Mouse (Mus musculus) monocyte, adult 5-6 weeks (primary cell): ENCODE data around the gene Oscp1. TPM values are rescaled to one million over a fixed set of nuclear protein-coding genes. Genes with fewer than 3 reads are reported as not detected.
A peak's percentile ranks its signal among the peaks of the same experiment; 100 is the strongest.
"Not testable (repeated sequence)": the region's sequence is repeated elsewhere in the genome, so short reads cannot be mapped to it uniquely, and the experiment has no call there.

ENCODE experiments used
- ATAC-seq: fragments of 153-309, 156-312 bp; replicated peaks from 2 replicates; pipeline ENCODE4 v1.8.0; 2017; ENCODE audit warnings: mild to moderate bottlenecking; ENCODE audit not compliant: low TSS enrichment, insufficient number of reproducible peaks, severe bottlenecking, poor library complexity, low FRiP score
- total RNA-seq: library from RNA; stranded (forward); fragments of 200-1000, 200-491, 200-594 nt; gene quantifications from 3 replicates; pipeline ENCODE4 v1.2.3, GENCODE M21; 2017

Oscp1 gene
- total RNA-seq, 1 experiment from 2014 or later: 0.19 TPM

- ATAC-seq: no peak
Observed at GRCm38 (mm10) chr4:126077833-126078232, 19.5 kb downstream of the Oscp1 start.

DNA sequence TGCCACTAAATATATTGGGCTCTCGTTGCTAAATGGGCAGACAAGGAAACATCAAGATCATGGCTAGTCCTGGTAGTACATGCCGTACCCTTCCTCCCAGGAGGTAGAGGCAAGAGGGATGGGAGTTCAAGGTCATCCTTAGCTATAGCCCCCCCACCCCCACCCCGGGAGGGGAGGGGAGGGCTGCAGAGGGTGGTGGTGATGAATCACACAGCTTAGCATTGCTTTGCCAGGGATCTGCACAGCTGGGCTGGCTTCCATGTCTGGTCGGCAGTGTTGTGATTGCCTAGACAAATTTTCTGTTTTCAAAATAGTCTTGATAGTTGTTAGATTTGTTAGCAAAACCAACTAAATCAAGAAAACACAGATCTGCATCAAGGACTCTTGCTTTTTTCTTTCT is 20.9 kb downstream of the Oscp1 start:
- ATAC-seq: no peak

GRCm38 (mm10) chr4:126081601-126082000 is 23.2 kb downstream of the Oscp1 start:
- ATAC-seq: no peak

DNA sequence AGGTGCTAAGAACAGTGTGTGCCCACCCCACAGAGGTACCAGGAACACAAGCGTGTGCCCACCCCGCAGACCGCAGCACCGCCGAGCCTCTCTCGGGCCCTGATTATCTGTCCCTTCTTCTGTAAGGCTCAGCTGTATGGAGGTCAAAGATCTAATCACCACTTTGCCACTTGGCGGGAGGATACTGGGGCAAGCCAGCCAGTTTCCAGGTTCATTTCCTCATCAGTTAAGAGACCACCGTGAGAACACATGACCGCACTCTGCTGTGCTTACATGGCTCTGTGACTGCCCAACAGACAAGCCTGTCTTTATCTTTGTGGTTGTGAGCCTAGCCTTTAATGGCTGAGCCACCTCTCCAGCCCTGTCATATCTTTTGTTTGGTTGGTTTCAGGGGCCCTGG is 24.7 kb downstream of the Oscp1 start:
- no peak for ATAC-seq

- no peak for ATAC-seq
Observed at GRCm38 (mm10) chr4:126084382-126084781, 26.0 kb downstream of the Oscp1 start.

GRCm38 (mm10) chr4:126085996-126086576 is 27.7 kb downstream of the Oscp1 start:
- ATAC-seq: peak; percentile 99

DNA sequence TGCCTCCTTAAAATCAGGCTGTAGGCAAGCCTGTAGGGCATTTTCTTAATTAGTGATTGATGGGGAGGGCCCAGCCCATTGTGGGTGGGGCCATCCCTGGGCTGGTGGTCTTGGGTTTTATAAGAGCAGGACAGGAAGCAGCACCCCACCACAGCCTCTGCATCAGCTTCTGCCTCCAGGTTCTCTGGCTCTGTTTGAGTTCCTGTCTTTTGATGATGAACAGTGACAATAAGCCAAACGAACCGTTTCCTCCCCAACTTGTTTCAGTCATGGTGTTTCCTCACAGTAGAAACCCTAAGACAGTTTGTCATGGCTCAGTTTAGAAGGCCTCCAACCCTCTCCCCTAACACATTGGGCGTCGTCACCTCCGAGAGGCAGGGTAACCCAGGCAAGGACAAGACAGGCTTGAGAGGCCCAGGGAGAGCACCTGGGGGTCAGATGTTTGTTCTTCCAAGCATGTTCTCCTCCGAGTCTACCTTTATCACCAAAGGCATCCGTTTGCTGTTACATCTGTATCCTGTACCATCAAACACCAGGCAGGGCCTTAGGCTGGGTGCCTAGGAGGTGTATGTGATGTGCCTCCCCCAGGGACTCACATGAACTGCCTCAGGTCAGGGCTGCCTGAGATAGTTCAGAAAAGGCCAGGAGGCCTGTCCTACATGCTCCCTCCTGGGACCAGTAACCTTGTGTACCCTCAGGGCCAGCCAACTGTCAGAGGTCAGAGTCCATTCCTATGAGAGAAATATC is 31.9 kb downstream of the Oscp1 start:
- ATAC-seq: no peak

GRCm38 (mm10) chr4:126090848-126091124 is 32.4 kb downstream of the Oscp1 start:
- no peak for ATAC-seq

DNA sequence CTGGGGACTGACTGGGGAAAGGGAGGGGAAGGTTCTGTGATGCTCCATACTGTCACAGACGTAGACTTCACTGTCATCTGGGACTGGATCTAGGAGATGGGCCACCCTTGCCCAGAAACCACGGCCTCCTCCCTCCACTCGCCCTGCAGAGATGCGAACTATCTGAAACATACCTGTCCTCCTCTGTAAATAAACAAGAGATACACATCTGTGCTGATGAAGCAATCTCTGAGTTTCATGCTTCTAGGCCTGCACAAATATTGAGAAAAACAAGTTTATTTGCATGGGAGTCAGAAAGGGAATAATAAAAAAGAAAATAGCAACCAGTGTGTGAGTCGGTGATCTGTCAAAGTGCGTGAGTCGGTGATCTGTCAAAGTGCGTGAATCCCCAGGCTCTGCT is 33.5 kb downstream of the Oscp1 start:
- no peak for ATAC-seq

DNA sequence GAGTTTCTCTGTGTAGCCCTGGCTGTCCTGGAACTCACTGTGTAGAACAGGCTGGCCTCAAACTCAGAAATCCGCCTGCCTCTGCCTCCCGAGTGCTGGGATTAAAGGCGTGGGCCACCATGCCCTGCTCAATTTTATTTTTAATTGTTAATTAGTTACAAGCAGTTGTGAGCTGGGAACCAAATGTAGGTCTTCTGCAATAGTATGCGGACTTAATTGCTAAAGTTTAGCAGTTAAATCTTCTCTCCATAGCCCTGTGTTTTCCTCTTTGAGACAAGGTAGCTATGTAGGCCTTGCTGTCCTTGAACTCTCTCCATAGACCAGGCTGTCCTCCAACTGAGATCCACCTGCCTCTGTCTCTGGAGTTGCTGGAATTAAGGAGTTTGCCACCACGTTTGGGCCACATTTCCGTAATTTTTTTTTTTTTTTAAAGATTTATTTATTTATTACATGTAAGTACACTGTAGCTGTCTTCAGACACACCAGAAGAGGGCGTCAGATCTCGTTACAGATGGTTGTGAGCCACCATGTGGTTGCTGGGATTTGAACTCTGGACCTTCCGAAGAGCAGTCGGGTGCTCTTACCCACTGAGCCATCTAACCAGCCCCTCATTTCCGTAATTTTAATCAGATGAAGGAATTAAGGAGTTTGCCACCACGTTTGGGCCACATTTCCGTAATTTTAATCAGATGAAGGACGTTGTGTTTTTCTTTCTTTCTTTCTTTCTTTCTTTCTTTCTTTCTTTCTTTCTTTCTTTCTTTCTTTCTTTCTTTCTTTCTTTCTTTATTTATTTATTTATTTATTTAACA is 37.5 kb downstream of the Oscp1 start:
- not testable (repeated sequence) for ATAC-seq

GRCm38 (mm10) chr4:126096464-126097111 is 38.2 kb downstream of the Oscp1 start, which contains the start of gene Lsm10:
Gene Lsm10, plus strand, starts transcription at chr4:126096623.
- ATAC-seq: peak; percentile 100

GRCm38 (mm10) chr4:126097711-126098253 is 39.4 kb downstream of the Oscp1 start:
- no peak for ATAC-seq

GRCm38 (mm10) chr4:126099365-126099764 is 41.0 kb downstream of the Oscp1 start:
- no peak for ATAC-seq

DNA sequence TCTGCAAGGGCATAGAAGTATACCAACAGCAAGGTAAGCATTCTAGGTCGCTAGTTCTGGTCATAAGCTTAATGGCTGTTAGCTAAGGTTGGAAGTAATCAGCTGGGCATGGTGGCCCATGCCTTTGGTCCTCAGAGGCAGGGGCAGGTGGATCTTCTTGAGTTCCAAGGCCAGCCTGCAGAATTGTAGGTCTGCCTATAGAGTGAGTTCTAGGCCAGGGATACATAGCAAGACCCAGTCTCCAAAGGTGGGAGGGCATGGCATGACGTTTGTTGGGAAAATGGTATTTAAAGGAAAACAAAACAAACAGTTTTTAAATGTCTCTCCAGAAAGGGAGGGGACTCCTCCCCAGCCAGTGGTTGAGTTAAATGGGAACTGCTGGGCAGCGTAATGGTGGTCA is 42.4 kb downstream of the Oscp1 start:
- no peak for ATAC-seq

GRCm38 (mm10) chr4:126102061-126102841 is 43.9 kb downstream of the Oscp1 start:
- ATAC-seq: peak; percentile 38

GRCm38 (mm10) chr4:126103057-126103581 is 44.8 kb downstream of the Oscp1 start:
- peak; percentile 78 for ATAC-seq

DNA sequence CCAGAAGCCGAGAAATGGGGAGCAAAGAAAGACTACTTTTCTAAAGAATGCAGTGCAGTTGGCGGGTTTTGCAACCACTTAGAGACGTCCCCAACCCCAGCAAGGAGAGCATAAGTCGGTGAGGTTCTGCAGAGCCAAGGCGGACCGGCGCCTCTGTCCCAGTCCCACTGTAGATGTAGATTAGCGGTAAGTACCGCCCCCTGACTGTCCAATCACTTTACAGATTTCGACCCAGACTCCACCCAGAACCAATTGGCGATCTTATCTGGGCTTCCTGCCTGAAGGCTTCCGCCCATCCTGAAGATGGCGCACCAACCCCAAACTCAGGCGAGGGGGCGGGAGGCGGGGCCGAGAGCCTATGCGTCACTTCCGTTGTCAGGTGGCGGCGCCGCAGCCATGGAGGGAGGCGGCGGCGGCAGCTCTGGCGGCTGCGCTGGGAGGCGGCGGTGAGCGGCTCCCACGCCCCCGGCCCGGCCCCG is 45.3 kb downstream of the Oscp1 start, which contains the start of gene Stk40:
Gene Stk40 (plus strand): TSS at position 368 of the 479 bp plus-strand sequence.
- peak; percentile 90 for ATAC-seq
